Mouse (Mus musculus): Measurements from ENCODE around the gene Rragb. TPM values are rescaled to one million over a fixed set of nuclear protein-coding genes. Genes with fewer than 3 reads are reported as not detected.
"Not testable (repeated sequence)": the region's sequence is repeated elsewhere in the genome, so short reads cannot be mapped to it uniquely, and the experiment has no call there.

The Rragb gene
- total RNA-seq (2015; ENCODE audit: low replicate concordance) (0.38 TPM in 1 of 2 replicates, not detected in the other), total RNA-seq (2017; ENCODE audit: low replicate concordance) (0.56 TPM in 1 of 2 replicates, not detected in the other)

DNA sequence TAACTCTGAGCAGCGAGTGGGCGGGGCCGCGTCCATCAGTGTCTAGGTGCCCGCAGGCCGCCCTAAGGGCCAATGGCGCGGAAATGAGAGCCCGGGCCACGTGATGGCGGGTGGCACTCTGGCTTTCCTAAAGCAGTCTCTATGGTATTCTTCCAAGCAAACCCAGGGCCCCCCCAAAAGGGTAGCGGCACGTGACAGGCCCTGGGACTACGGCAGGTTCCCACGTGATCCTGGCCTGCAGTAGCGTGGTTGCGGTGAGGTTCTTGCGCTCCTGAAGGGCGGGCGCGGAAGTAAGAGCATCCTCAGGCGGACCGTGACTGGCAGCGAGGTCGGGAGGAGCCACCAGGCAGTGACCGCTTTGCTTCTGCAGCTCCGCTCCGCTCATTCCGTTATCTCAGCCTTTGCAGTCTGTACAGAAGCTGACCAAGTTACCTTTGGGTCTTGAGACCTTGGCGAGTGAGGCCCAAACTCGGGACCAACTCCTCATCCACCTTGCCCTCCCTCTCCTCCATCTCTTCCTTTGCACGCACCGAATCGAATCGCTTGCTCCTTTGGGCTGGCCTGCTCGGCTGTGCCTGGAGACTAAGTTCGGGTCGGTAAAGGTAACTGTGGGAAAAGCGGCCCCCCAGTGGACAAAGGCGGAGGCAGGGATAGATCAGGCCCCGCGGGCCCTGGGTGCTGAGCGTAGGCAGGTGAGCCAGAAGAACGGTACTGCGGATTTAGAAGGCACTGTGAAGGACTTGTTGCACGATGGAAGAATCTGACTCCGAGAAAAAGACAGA is at the start of gene Rragb:
TSS of gene Rragb (plus strand) at position 248 of the 782 bp plus-strand sequence.
- ATAC-seq (replicated peaks; ENCODE audit: low FRiP score, poor library complexity, severe bottlenecking): peak; percentile 88

DNA sequence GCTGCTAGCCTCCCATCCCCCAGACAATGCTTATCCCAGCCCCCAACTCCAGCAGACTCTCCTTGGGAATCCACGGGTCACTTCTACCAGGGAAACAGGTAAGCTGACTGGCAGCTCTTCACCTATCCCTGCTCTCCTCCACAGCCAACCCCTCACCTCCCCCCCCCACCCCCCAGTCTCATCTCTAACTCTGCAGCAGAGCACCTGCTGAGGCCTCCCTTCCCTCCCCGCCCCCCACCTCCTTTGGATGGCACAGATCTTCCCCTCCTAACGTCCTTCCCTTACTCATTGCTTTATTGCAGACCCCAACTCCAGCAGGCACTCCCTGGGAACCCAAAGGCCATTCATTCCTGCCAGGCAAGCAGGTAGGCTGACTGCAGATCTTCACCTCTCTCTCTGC is 21.3 kb upstream of the Rragb start, which contains the start of gene Foxr2:
TSS of gene Foxr2 (plus strand) at position 301 of the 400 bp plus-strand sequence.
- no peak for ATAC-seq (replicated peaks; ENCODE audit: low FRiP score, poor library complexity, severe bottlenecking)

DNA sequence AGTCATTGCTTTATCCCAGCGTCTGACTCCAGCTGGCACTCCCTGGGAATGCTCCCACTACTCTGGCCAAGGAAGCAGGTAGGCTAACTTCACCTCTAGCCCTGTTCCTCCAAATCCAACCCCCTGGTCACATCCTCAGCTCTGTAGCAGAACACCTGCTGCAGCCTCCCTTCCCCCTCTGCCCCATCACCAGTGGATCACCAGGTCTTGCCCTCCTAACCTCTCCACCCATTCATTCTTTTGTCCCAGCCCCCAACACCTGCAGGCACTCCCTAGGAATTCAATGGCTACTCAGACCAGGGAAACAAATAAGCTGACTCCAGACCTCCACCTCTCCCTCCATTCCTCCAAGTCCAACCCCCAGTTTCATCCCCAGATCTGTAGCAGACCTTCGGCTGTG is 20.8 kb upstream of the Rragb start:
- no peak for ATAC-seq (replicated peaks; ENCODE audit: low FRiP score, poor library complexity, severe bottlenecking)

DNA sequence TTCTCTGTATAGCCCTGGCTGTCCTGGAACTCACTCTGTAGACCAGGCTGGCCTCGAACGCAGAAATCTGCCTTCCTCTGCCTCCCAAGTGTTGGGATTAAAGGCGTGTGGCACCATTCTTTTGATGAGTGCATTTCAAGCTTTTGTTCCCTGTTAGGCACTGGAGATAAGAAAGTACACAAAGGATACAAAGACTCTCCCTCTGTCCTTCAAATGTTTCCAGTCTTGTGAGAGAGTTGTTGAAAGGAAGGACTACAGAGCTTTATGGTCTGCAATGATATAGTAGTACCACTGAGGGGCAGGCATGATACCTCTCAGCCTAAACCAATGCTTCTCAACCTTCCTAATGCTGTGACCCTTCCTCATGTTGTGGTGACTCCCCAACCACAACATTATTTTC is 2.9 kb downstream of the Rragb start:
- no peak for ATAC-seq (replicated peaks; ENCODE audit: low FRiP score, poor library complexity, severe bottlenecking)

DNA sequence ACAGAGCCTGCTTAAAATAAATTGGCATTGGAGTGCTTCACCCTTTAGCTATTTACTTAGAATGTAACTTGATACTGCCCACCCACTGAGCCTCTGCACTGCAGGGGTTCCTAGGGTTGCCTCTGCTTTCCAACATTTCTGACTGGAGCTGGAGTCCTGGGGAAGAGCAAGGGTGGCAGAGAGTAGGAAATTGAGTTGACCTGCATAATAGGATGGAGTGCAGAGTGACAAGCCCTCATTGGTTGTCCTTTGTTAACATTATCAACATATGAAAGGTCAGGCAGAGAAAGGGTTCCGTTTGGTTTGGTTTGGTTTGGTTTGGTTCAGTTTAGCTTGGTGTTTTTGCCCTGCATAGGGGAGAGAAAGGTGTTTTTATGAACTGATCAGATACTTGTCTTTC is 12.0 kb downstream of the Rragb start:
- no peak for ATAC-seq (replicated peaks; ENCODE audit: low FRiP score, poor library complexity, severe bottlenecking)

DNA sequence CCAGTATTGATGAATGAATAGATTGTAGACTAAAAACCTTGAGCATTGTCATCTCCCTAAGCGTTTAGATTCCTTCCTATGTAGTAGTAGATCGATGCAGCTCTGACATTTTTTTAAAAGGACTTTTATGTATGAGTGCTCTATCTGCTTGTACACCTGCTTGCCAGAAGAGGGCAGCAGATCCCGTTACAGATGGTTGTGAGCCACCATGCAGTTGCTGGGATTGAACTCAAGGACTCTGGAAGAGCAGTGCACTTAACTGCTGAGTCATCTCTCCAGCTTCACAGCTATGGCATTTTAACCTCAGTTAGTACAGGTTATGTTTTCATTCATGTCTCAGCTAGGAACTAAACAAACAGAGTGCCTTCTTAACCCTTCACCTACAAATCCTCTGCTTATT is 15.5 kb downstream of the Rragb start:
- no peak for ATAC-seq (replicated peaks; ENCODE audit: low FRiP score, poor library complexity, severe bottlenecking)

DNA sequence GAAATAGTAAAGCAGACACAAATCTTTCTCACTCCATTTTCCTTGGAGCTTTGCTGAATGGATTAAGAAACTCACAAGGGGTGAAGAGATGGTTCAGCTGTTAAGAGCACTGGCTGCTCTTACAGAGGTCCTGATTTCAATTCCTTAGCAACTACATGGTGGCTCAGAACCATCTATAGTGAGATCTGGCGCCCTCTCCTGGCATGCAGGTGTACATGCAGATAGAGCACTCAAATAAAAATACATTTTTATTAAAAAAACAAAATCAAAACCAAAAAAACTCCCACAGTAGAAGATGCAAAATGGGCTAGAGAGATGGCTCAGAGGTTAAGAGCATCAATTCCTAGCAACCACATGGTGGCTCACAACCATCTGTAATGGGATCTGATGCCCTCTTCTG is 35.0 kb downstream of the Rragb start:
- no peak for ATAC-seq (replicated peaks; ENCODE audit: low FRiP score, poor library complexity, severe bottlenecking)

DNA sequence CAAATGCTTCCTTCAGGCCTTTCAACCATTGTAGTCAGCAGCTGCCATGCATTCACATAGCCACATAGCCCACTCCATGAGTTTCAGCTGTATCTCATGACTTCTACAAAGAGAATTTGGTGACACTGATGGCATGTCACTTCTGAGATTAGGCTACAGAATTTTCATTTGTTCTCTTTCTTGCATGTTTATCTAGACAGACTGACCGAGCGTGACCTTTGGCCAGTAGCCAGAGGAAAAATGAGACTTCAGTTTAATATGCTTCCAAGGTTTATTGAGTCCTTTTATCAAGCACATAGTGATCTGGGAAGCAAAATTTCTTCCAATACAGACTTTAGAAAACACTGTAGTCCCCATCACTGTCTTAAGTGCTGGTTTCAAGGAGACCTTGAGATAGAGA is 42.4 kb downstream of the Rragb start:
- no peak for ATAC-seq (replicated peaks; ENCODE audit: low FRiP score, poor library complexity, severe bottlenecking)

DNA sequence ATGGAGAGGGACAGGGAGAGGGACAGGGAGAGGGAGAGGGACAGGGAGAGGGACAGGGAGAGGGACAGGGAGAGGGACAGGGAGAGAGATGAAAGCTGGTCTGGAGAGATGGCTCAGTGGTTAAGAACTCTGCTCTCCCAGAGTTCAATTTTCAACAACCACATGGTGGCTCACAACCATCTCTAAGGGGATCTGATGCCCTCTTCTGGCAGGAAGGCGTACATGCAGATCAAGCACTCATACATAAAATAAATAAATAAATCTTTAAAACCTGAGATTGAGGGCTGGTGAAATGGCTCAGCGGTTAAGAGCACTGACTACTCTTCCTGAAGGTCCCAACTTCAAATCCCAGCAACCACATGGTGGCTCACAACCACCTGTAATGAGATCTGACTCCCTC is 59.4 kb downstream of the Rragb start:
- ATAC-seq (replicated peaks; ENCODE audit: low FRiP score, poor library complexity, severe bottlenecking): not testable (repeated sequence)

DNA sequence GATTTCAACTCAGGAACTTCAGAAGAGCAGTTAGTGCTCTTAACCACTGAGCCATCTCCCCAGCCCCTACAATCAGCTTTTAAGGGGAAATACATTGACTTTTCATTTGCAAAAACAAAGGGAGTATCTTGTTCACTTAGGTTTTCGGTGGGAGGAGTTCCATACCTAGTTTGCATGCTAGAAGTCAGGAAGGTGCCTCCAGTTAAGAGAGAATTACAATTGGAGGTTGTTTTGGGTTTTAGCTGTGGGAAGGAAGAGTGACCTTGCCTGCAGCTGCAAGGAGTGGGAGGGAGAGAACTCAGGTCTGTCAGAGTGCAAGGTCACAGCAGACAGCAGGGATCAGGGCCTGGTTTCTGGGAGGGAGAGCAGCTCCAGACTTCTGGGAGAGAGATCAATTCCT is 71.3 kb downstream of the Rragb start:
- no peak for ATAC-seq (replicated peaks; ENCODE audit: low FRiP score, poor library complexity, severe bottlenecking)

Other genes starting within 250 kb of the Rragb start
- gene Usp51, start 133.5 kb upstream of the Rragb start, total RNA-seq (2015; ENCODE audit: low replicate concordance): not detected in 2 replicates
- gene Usp51, start 133.5 kb upstream of the Rragb start, total RNA-seq (2017; ENCODE audit: low replicate concordance): not detected in 2 replicates
- gene Mageh1, start 102.4 kb upstream of the Rragb start, total RNA-seq (2015; ENCODE audit: low replicate concordance): not detected in 2 replicates
- not detected in 2 replicates for gene Mageh1, start 102.4 kb upstream of the Rragb start, total RNA-seq (2017; ENCODE audit: low replicate concordance)
- not detected in 2 replicates for gene Foxr2, start 21.2 kb upstream of the Rragb start, total RNA-seq (2015; ENCODE audit: low replicate concordance)
- gene Foxr2, start 21.2 kb upstream of the Rragb start, total RNA-seq (2017; ENCODE audit: low replicate concordance): not detected in 2 replicates
- 0.19 TPM in 1 of 2 replicates, not detected in the other for gene Klf8, start 97.5 kb downstream of the Rragb start, total RNA-seq (2015; ENCODE audit: low replicate concordance)
- gene Klf8, start 97.5 kb downstream of the Rragb start, total RNA-seq (2017; ENCODE audit: low replicate concordance): 0.09 and 0.56 TPM in 2 replicates

Measured in erythroblast, adult 5-6 weeks (primary cell).